Mouse (Mus musculus) small intestine, adult 2 months (tissue): ENCODE data around the gene Rapgef2. TPM values are rescaled to one million over a fixed set of nuclear protein-coding genes. Genes with fewer than 3 reads are reported as not detected.
"Not testable (repeated sequence)": the region's sequence is repeated elsewhere in the genome, so short reads cannot be mapped to it uniquely, and the experiment has no call there.

Experiments
- H3K27ac ChIP-seq: fragments of 200-500 bp; 2 replicates; pipeline ENCODE4 v1.5.1; 2012; ENCODE audit warnings: low read depth, low read length, control low read depth, inconsistent platforms; ENCODE audit not compliant: insufficient read depth
- H3K27me3 ChIP-seq: fragments of 200-500 bp; 2 replicates; pipeline ENCODE4 v1.6.1; 2012; ENCODE audit warnings: mild to moderate bottlenecking, moderate library complexity, low read length, inconsistent platforms; ENCODE audit not compliant: control insufficient read depth, insufficient read depth
- H3K36me3 ChIP-seq: fragments of 200-500 bp; 2 replicates; pipeline ENCODE4 v1.6.1; 2012; ENCODE audit warnings: mild to moderate bottlenecking, low read length, control low read depth, inconsistent platforms; ENCODE audit not compliant: control insufficient read depth, insufficient read depth
- H3K4me1 ChIP-seq: fragments of 200-500 bp; 2 replicates; pipeline ENCODE4 v1.6.1; 2012; ENCODE audit warnings: low read length, inconsistent platforms, mixed read lengths; ENCODE audit not compliant: control insufficient read depth, insufficient read depth, insufficient read length
- H3K4me3 ChIP-seq: fragments of 200-500 bp; 2 replicates; pipeline ENCODE4 v1.5.1; 2012; ENCODE audit warnings: low read depth, mild to moderate bottlenecking, control low read depth, inconsistent platforms, low read length, moderate library complexity
- CTCF ChIP-seq: fragments of 200-500 bp; IDR thresholded peaks from 2 replicates; pipeline ENCODE4 v1.5.1; 2012; ENCODE audit warnings: low read depth, mild to moderate bottlenecking, control low read depth, inconsistent platforms, low read length, moderate library complexity, mixed read lengths; ENCODE audit not compliant: insufficient replicate concordance, insufficient read length; ENCODE audit errors: extremely low read depth
- POLR2A ChIP-seq: fragments of 200-500 bp; IDR thresholded peaks from 2 replicates; pipeline ENCODE4 v1.6.1; 2012; ENCODE audit warnings: low read depth, mild to moderate bottlenecking, control low read depth, inconsistent platforms, low read length, moderate library complexity
- WGBS: fragments of 180-500 bp; shearing (Covaris S2); methylation state at CpG from one replicate; pipeline ENCODE4 v1.1.7; 2018; 5-methylcytosine and 5-hydroxymethylcytosine counted together
- polyA plus RNA-seq: library from polyadenylated mRNA; depleted of rRNA; stranded (reverse); fragments of >200 nt; gene quantifications from 2 replicates; pipeline ENCODE4 v1.2.3, GENCODE M21; 2012

Rapgef2 gene
- polyA plus RNA-seq, 1 experiment, result 8.5 TPM

DNA sequence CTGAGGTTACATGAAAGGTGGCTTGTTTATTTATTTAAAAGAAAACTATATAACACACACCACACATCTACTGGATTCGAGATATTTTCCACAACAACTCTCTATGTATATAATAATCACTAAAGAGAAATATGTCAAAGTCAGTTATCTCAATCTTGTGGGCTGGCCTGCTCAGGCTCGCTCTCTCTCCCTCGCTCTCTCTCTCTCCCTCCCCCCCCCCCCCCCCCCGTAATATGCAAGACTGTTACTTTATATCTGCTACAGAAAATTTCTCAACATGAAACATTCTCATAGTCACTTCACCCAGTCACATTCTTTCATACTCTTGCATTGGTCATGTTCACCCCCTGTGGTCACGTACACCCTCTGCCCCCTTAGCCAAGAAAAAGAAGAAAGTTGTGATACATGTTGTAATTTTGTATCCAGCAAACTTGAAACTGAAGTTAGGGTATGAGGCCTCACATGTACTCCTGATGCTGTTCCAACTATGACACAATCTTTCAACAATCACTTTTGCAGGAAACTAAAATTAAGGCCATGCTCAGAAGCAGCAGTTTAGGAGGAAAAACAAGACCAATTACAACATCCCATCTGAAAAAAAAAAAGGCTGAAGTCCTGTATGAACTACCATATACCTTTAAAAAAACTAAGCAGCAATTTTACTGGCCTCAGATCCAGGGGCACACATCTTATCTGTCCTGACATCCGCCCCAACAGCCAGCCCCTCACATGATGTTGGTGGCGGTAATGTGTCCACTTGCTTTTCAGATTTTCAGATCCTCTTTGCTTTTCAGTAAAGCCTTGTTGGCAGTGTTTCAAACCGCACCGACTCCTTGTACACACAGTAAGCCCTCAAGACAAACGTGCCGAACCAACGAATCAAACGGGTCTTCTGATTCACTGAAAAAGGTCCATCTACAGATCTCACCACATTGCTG lies 52.6 kb downstream of the Rapgef2 start:
- no peaks in the 10 kb centered on the region for H3K27me3 ChIP-seq
- no peak for TF ChIP-seq CTCF
- TF ChIP-seq POLR2A, result no peak
- H3K36me3 ChIP-seq, result no peaks in the 10 kb centered on the region
- H3K4me3 ChIP-seq, result no peak overlapping the region
- peaks cover 5% of the 10 kb centered on the region; the same call in 1 of the 2 replicates for H3K4me1 ChIP-seq
- H3K27ac ChIP-seq, result no peak overlapping the region
- 59% methylated on average over 13 of the region's 13 CpGs for WGBS

DNA sequence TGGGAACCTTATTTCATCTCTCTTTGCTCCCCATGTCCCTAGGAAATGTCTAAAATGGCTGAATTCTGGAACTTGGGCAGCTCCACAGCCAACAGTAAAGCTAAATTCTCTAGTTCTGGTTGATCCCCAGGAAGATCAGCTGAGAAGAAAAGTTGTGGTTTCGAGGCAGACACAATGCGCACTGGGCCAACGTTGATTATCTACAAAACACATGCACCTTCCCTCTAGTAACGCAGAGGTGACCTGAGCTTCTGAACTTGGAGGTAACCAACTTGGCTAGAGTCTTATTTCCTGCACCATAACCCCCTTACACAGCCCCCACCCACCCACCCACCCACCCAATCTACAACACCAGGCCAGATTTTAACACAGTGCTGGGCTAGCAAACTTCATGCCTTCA lies 55.6 kb downstream of the Rapgef2 start:
- no peak for TF ChIP-seq POLR2A
- TF ChIP-seq CTCF, result no peak
- Histone ChIP-seq H3K36me3 (no peaks in the 10 kb centered on the region), H3K27me3 (no peaks in the 10 kb centered on the region), H3K4me3 (no peak overlapping the region), H3K27ac (no peak overlapping the region), H3K4me1 (peaks cover 3% of the 10 kb centered on the region; the same call in 1 of the 2 replicates)
- WGBS, result 96% methylated on average over 4 of the region's 4 CpGs

DNA sequence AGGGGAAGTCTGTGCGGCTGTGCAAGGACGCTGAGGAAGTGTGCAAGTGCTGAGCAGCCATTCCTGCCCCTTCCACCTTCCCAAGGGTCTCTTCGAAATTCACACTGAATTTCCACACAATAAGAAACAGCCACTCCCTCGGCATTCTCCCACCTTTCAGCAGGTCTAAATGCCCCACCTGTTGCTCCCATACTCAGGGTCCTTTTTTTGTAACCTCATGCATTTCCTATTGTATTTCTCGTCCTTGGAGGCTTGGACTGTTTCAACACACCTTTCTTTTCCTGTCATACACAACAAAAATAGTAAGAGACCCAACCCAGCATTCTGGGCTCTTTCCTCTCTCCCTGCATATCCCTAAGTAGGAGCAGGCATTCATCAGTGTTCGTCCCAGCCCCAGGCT lies 56.8 kb downstream of the Rapgef2 start:
- peaks cover 3% of the 10 kb centered on the region; the same call in 1 of the 2 replicates for H3K4me1 ChIP-seq
- H3K27me3 ChIP-seq, result no peaks in the 10 kb centered on the region
- WGBS, result 73% methylated on average over 6 of the region's 6 CpGs
- no peak overlapping the region for H3K27ac ChIP-seq
- TF ChIP-seq CTCF (no peak), POLR2A (no peak)
- no peaks in the 10 kb centered on the region for H3K36me3 ChIP-seq
- H3K4me3 ChIP-seq, result no peak overlapping the region

DNA sequence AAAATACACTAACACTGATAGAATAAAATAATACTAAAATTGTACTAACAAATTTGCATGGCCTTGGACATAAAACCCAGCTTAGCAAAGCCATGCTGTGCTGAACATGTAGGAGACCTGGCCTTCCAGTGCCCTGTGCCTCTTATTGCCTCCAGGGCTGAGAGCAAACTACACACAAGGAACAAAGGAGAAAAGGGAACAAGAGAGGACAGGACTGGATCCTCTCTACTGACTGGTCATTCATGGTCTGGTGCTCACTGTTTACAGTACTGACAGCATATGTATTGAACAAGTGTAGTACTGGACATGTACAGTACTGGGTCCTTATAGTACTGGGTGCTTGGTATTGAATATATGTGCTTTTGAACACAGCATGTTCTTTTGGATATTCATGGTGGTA lies 58.0 kb downstream of the Rapgef2 start:
- TF ChIP-seq CTCF, result no peak
- no peak for TF ChIP-seq POLR2A
- H3K36me3 ChIP-seq, result no peaks in the 10 kb centered on the region
- no peak overlapping the region for H3K4me3 ChIP-seq
- no peaks in the 10 kb centered on the region for H3K27me3 ChIP-seq
- peaks cover 5% of the 10 kb centered on the region; the same call in 1 of the 2 replicates for H3K4me1 ChIP-seq
- H3K27ac ChIP-seq, result no peak overlapping the region

DNA sequence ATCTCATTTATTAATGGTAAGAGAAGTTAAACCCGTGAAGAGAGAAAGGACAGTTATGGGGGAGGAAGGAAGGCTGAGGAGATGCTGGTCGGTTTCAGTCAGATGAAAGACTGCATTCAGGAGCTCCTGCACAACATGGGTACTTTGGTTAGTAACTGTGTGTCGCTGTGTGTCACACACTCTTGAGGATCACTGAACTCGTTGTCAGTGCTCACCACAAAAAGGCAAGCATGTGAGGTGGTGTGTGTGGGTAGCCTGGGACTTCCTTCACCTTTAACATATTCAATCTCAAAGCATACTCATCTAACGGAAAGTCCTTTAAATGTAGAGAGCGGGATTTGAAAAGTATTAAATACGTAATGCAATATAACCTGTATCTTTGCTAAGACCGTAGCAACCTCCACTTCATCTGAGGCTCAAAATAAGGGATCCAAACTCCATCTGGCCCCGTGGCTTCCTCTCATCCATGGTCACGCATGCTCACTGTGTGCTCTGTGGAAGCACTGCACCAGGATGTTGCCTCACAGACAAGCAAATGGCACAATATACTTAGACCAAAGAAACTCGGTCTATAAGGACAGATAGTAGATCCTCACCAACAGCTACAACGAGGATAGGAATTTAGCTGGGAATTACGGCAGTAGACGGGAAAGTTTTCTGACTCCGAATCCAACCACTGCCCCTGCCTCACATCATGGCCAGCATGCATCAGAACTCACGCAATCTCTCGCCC lies 58.8 kb downstream of the Rapgef2 start:
- WGBS, result 83% methylated on average over 17 of the region's 17 CpGs
- no peaks in the 10 kb centered on the region for H3K36me3 ChIP-seq
- no peaks in the 10 kb centered on the region for H3K27me3 ChIP-seq
- no peak overlapping the region for H3K4me3 ChIP-seq
- H3K4me1 ChIP-seq, result peaks cover 7% of the 10 kb centered on the region; the same call in 1 of the 2 replicates
- TF ChIP-seq CTCF (no peak), POLR2A (no peak)
- no peak overlapping the region for H3K27ac ChIP-seq

DNA sequence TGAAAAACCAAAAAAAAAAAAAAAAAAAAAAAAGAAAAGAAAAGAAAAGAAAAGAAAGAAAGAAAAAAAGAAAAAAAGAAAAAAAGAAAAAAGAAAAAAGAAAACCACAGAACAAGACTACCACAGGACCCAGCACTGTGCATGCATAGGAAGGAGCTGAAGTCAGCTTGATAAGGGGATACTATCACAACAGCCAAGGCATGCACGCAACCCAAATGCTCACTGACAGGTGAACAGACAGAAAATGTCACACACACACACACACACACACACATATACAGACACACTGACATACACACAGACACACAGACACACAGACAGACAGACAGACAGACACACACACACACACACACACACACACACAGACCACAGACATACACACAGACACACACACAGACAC lies 59.5 kb downstream of the Rapgef2 start:
- 79% methylated on average over 1 of the region's 1 CpGs for whole genome bisulfite sequencing
- not testable (repeated sequence) for H3K4me3 ChIP-seq, H3K27me3 ChIP-seq, H3K4me1 ChIP-seq, H3K27ac ChIP-seq, H3K36me3 ChIP-seq

DNA sequence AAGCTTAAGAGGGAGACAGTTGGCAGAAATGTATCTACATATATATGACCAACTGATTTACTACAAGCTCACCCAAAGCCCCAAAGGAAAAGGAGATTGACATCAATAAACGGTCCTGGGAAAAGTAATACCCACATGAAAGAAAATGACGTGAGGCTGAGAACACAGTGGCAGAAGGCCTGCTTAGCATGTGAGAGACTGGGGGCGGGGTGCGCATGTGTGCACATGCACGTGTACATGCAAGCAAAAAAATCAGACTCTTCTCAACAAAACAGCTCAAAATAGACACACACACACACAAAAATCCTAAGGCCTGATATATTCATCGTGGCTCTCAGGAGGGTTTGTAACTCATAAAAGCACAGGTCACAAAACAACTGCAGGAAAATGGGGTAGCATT lies 60.4 kb downstream of the Rapgef2 start:
- WGBS, result 81% methylated on average over 6 of the region's 6 CpGs
- Histone ChIP-seq H3K27me3 (no peaks in the 10 kb centered on the region), H3K4me3 (no peak overlapping the region), H3K4me1 (peaks cover 13% of the 10 kb centered on the region; the same call in 1 of the 2 replicates), H3K27ac (no peak overlapping the region), H3K36me3 (no peaks in the 10 kb centered on the region)
- TF ChIP-seq POLR2A, result no peak
- no peak for TF ChIP-seq CTCF

DNA sequence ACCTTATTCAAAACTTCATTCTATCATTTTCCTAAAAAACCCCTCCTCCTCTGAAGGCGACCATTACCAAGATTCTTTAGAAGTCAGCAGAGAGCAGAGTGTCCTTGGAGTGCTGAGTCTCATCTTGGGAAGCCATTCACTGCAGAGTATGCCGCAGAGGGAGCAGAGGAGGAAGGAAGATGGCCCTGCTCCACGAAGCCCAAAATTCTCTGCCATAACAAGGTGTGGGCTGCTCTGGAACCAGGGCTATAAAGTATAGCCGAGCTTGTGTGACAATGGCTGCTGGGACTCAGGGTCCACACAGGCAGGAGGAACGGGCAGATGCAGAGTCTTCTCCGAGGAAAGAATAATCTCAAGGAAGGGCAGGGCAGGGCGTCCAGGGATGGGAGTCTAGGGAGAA lies 62.0 kb downstream of the Rapgef2 start:
- 69% methylated on average over 7 of the region's 7 CpGs for WGBS
- H3K27me3 ChIP-seq, result no peaks in the 10 kb centered on the region
- TF ChIP-seq CTCF, result no peak
- TF ChIP-seq POLR2A, result no peak
- H3K36me3 ChIP-seq, result no peaks in the 10 kb centered on the region
- no peak overlapping the region for H3K4me3 ChIP-seq
- H3K27ac ChIP-seq, result no peak overlapping the region
- peaks cover 13% of the 10 kb centered on the region; the same call in 1 of the 2 replicates for H3K4me1 ChIP-seq
